Mouse (Mus musculus) hematopoietic multipotent progenitor cell, adult 10-12 weeks (in vitro differentiated cells): ENCODE data around the gene Fam173b. TPM values are rescaled to one million over a fixed set of nuclear protein-coding genes. Genes with fewer than 3 reads are reported as not detected.

ENCODE experiments used
- polyA plus RNA-seq: library from polyadenylated mRNA; stranded (reverse); fragments of >175 nt; gene quantifications from 2 replicates; pipeline ENCODE4 v1.2.3, GENCODE M21; 2012; ENCODE audit warnings: low replicate concordance

Fam173b gene
- 2.3 and 5.1 TPM in 2 replicates for polyA plus RNA-seq

GRCm38 (mm10) chr15:31601646-31602374 lies at the start of gene Fam173b, which contains the start of gene Cct5:
Fam173b (plus strand) TSS chr15:31601852.
Cct5 (minus strand) TSS chr15:31601804.

GRCm38 (mm10) chr15:31565184-31565583 lies 36.5 kb upstream of the Fam173b start, which contains the start of gene Cmbl:
Cmbl (plus strand) TSS chr15:31565389.

Other genes starting within 250 kb of the Fam173b start
- 5.0 and 24.2 TPM in 2 replicates for gene Ankrd33b, start 234.1 kb upstream of the Fam173b start, polyA plus RNA-seq
- gene Ropn1l, start 148.1 kb upstream of the Fam173b start, polyA plus RNA-seq = 1.2 and 2.1 TPM in 2 replicates
- gene March6, start 70.8 kb upstream of the Fam173b start, polyA plus RNA-seq = 38.0 and 89.1 TPM in 2 replicates
- 1.00 and 1.6 TPM in 2 replicates for gene Cmbl, start 36.5 kb upstream of the Fam173b start, polyA plus RNA-seq
- gene Cct5, start within 50 bp of the Fam173b start, polyA plus RNA-seq = 8.4 and 20.8 TPM in 2 replicates